Comparison of ENCODE assay signal across 29 mouse cellular contexts in the genomic region with DNA sequence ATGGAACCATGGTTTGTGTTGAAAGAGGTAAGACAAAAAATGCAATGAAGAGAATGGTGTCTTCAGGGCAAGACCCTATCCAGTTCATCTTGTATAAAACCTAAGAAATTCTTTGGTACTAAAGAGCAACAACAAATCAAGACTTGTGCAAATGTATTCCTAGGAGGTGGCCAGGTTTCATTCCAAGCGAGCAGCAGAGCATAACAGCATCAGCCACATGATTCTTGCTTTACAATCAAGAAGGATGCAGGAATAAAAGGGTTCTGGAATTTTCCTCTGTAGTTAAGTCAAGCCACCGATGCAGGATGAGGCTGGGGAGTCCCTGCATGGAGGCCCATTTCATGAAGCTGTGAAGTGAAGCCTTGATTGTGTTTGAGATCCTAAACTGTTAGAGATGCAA.
A peak's percentile ranks its signal among the peaks of the same experiment; 100 is the strongest.
DNase-seq lines count a peak whose midpoint lies in the region; ATAC-seq lines count a peak whose summit lies in the region.
"Had no signal": no experiment of that assay in that cellular context is flagged by ENCODE, and none has a peak within 500 bp of the region (broad histone marks: within the 10 kb centered on the region; RNA-seq: fewer than 3 reads in every experiment).

No protein-coding gene starts in this region.

- 65% methylated on average over 2 of the region's 2 CpGs for WGBS in kidney, embryonic 16.5 days

- no peak for ATAC-seq in kidney, embryonic 16.5 days (ENCODE audit: low FRiP score, low TSS enrichment)
- ATAC-seq: forebrain, embryonic 15.5 days; hindbrain, embryonic 16.5 days; Patski had no signal

- no peak overlapping the region for H3K4me2 ChIP-seq in kidney, embryonic 16.5 days (replicated peaks; ENCODE audit: low read depth, low read length)
- H3K4me2 ChIP-seq: embryonic facial prominence, embryonic 12.5 days; embryonic facial prominence, embryonic 15.5 days; forebrain, embryonic 12.5 days; forebrain, embryonic 15.5 days; heart, embryonic 12.5 days; heart, embryonic 15.5 days; hindbrain, embryonic 13.5 days had no signal

- H3K27ac ChIP-seq in kidney, embryonic 16.5 days (ENCODE audit: low read length), result no peak overlapping the region
- H3K27ac ChIP-seq: embryonic facial prominence, embryonic 12.5 days; embryonic facial prominence, embryonic 15.5 days; forebrain, embryonic 12.5 days; forebrain, embryonic 15.5 days; heart, embryonic 15.5 days; hindbrain, embryonic 10.5 days; hindbrain, embryonic 13.5 days had no signal

- no peaks in the 10 kb centered on the region for H3K36me3 ChIP-seq in kidney, embryonic 16.5 days (ENCODE audit: insufficient read depth, low read length)
- H3K36me3 ChIP-seq: embryonic facial prominence, embryonic 12.5 days; embryonic facial prominence, embryonic 15.5 days; forebrain, embryonic 12.5 days; forebrain, embryonic 15.5 days; G1E; heart, embryonic 12.5 days; heart, embryonic 15.5 days; hindbrain, embryonic 10.5 days; hindbrain, embryonic 13.5 days had no signal

- DNase-seq in kidney, adult 11 months, result peak; percentile 41
- DNase-seq in kidney, adult 8-10 months, result peak; percentile 18 to 40
- peak; percentile 14 for DNase-seq in kidney, postnatal 10 days
- DNase-seq in kidney, postnatal 36 days, result peak; percentile 25 to 32
- no peak for DNase-seq in cerebellum, adult 11-12 months
- DNase-seq in right cerebral cortex, adult 18-20 months, result no peak
- DNase-seq: adrenal gland, postnatal 10 days; adrenal gland, postnatal 36 days; B cell, adult 2 months; cerebellum, adult 2 months; cerebellum, adult 9-11 months; cerebellum, postnatal 25 days; gastrocnemius, postnatal 25 days; heart, postnatal 10 days; heart, postnatal 36 days had no signal

- H3K4me3 ChIP-seq in kidney, embryonic 16.5 days (ENCODE audit: low read length), result no peak overlapping the region
- H3K4me3 ChIP-seq: embryonic facial prominence, embryonic 12.5 days; embryonic facial prominence, embryonic 15.5 days; erythroblast, embryonic 14.5 days; forebrain, embryonic 12.5 days; forebrain, embryonic 15.5 days; heart, embryonic 12.5 days; heart, embryonic 15.5 days; hindbrain, embryonic 10.5 days; hindbrain, embryonic 13.5 days had no signal

- H3K9ac ChIP-seq in kidney, embryonic 16.5 days (replicated peaks; ENCODE audit: low read length), result no peak overlapping the region
- H3K9ac ChIP-seq: embryonic facial prominence, embryonic 12.5 days; embryonic facial prominence, embryonic 15.5 days; forebrain, embryonic 12.5 days; forebrain, embryonic 15.5 days; heart, embryonic 12.5 days; heart, embryonic 15.5 days; hindbrain, embryonic 13.5 days had no signal

- H3K9me3 ChIP-seq in kidney, embryonic 16.5 days (ENCODE audit: low read length), result no peaks in the 10 kb centered on the region
- H3K9me3 ChIP-seq: embryonic facial prominence, embryonic 12.5 days; embryonic facial prominence, embryonic 15.5 days; forebrain, embryonic 12.5 days; forebrain, embryonic 15.5 days; G1E; heart, embryonic 12.5 days; heart, embryonic 15.5 days; hindbrain, embryonic 10.5 days had no signal

- no peaks in the 10 kb centered on the region for H3K27me3 ChIP-seq in kidney, embryonic 16.5 days (ENCODE audit: insufficient read depth, low read length)
- H3K27me3 ChIP-seq: CH12.LX; embryonic facial prominence, embryonic 12.5 days; embryonic facial prominence, embryonic 15.5 days; forebrain, embryonic 12.5 days; forebrain, embryonic 15.5 days; heart, embryonic 12.5 days; heart, embryonic 15.5 days; hindbrain, embryonic 13.5 days; Patski had no signal

- no peaks in the 10 kb centered on the region for H3K4me1 ChIP-seq in kidney, embryonic 16.5 days (ENCODE audit: insufficient read depth, low read length)
- H3K4me1 ChIP-seq: embryonic facial prominence, embryonic 12.5 days; embryonic facial prominence, embryonic 15.5 days; forebrain, embryonic 12.5 days; forebrain, embryonic 15.5 days; heart, embryonic 12.5 days; heart, embryonic 15.5 days; hindbrain, embryonic 10.5 days; hindbrain, embryonic 13.5 days had no signal

Comparison
In these comparisons a context has a peak if more than half of its experiments do, and no peak if none do; other contexts are left out.
1. DNase-seq: peak in kidney, adult 11 months (single experiment), kidney, adult 8-10 months (2 of 2), kidney, postnatal 10 days (single experiment) and kidney, postnatal 36 days (2 of 2); none in cerebellum, adult 11-12 months (single experiment) and right cerebral cortex, adult 18-20 months (single experiment).